Mouse (Mus musculus): Measurements from ENCODE around the gene Mmp2. TPM values are rescaled to one million over a fixed set of nuclear protein-coding genes. Genes with fewer than 3 reads are reported as not detected.

The Mmp2 gene
- polyA plus RNA-seq, 1 experiment from 2014 or later, result 14.5 TPM

DNA sequence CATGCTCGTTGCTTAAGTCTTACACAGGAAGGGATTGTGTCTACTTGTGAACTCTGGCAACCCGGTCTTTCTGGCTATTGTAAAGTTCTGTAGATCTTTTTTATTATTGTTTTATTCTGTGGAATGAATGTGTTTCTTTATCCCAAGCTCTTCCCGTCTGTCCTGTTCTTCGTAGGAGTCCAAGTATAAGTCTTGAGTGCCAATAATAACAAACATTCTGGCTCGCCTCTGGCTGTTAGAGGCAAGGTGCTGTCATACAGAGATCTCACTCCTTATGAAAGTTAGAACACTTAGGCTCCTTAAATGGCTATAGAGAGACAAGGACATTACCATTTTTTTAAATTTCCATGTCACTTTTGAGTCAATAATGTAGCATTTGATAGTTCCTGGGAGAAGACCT lies 69.5 kb downstream of the Mmp2 start:
- no peaks in the 10 kb centered on the region for H3K36me3 ChIP-seq (ENCODE audit: control insufficient read depth, insufficient read depth, low read length)
- WGBS, result 75% methylated on average over 5 of the region's 5 CpGs
- no peak for ATAC-seq
- no peak overlapping the region for H3K4me3 ChIP-seq (ENCODE audit: low read depth, low read length)
- H3K9me3 ChIP-seq (replicated peaks; ENCODE audit: control insufficient read depth, low read length), result no peaks in the 10 kb centered on the region
- no peak for DNase-seq (ENCODE audit: low spot score)
- H3K27me3 ChIP-seq (replicated peaks; ENCODE audit: control insufficient read depth, insufficient read depth, low read length), result no peaks in the 10 kb centered on the region
- H3K9ac ChIP-seq (ENCODE audit: low read length), result no peak overlapping the region
- H3K4me2 ChIP-seq (ENCODE audit: low read length), result no peak overlapping the region
- H3K27ac ChIP-seq (ENCODE audit: low read depth, low read length), result no peak overlapping the region
- H3K4me1 ChIP-seq (ENCODE audit: control insufficient read depth, insufficient read depth, low read length), result no peaks in the 10 kb centered on the region

DNA sequence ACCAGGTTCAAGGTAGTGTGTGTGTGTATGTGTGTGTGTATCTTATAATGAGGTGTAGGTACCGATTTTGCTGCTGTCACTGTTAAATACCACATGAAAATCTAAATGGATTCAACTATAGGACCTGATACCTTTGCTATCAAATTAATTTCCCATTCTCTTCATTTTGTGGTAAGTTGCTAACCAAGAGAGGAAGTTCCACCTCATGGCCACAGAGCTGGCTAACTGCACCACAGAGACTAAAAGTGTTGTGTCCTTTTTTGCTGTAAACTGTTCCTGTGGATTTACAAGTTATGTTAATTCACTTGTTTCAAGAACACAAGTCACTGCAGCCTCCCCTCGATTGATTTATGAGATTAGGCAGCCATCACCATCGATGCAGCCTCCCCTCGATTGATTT lies 70.7 kb downstream of the Mmp2 start:
- Histone ChIP-seq H3K4me1 (ENCODE audit: control insufficient read depth, insufficient read depth, low read length) (no peaks in the 10 kb centered on the region), H3K36me3 (ENCODE audit: control insufficient read depth, insufficient read depth, low read length) (no peaks in the 10 kb centered on the region), H3K4me3 (ENCODE audit: low read depth, low read length) (no peak overlapping the region), H3K9ac (ENCODE audit: low read length) (no peak overlapping the region), H3K4me2 (ENCODE audit: low read length) (no peak overlapping the region), H3K9me3 (replicated peaks; ENCODE audit: control insufficient read depth, low read length) (no peaks in the 10 kb centered on the region), H3K27me3 (replicated peaks; ENCODE audit: control insufficient read depth, insufficient read depth, low read length) (no peaks in the 10 kb centered on the region), H3K27ac (ENCODE audit: low read depth, low read length) (no peak overlapping the region)
- DNase-seq (ENCODE audit: low spot score) (no peak), ATAC-seq (no peak)
- WGBS, result 92% methylated on average over 4 of the region's 4 CpGs

DNA sequence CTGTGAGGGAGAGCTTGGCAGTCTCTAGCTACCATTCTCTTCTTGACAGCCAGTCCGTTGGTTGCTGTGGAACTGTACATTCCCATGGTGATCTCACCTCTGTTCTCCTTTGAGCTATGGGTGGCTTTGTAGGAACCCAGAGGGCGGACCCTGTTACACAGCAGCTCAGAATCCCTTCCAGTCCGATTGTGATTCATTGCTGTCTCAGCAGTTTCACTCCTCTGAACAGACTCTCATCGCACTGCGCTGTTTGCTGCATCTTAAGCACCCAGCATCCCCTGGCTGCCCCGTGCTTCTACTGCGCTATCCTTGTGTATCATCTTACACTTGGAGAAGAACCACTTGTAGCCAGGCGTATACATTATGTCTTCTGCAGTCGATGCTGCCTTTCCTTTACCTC lies 72.5 kb downstream of the Mmp2 start:
- Histone ChIP-seq H3K4me1 (ENCODE audit: control insufficient read depth, insufficient read depth, low read length) (no peaks in the 10 kb centered on the region), H3K27me3 (replicated peaks; ENCODE audit: control insufficient read depth, insufficient read depth, low read length) (no peaks in the 10 kb centered on the region), H3K36me3 (ENCODE audit: control insufficient read depth, insufficient read depth, low read length) (no peaks in the 10 kb centered on the region), H3K27ac (ENCODE audit: low read depth, low read length) (no peak overlapping the region), H3K9me3 (replicated peaks; ENCODE audit: control insufficient read depth, low read length) (no peaks in the 10 kb centered on the region), H3K9ac (ENCODE audit: low read length) (no peak overlapping the region), H3K4me2 (ENCODE audit: low read length) (no peak overlapping the region), H3K4me3 (ENCODE audit: low read depth, low read length) (no peak overlapping the region)
- DNase-seq (ENCODE audit: low spot score) (no peak), ATAC-seq (no peak)
- 80% methylated on average over 9 of the region's 9 CpGs for WGBS

DNA sequence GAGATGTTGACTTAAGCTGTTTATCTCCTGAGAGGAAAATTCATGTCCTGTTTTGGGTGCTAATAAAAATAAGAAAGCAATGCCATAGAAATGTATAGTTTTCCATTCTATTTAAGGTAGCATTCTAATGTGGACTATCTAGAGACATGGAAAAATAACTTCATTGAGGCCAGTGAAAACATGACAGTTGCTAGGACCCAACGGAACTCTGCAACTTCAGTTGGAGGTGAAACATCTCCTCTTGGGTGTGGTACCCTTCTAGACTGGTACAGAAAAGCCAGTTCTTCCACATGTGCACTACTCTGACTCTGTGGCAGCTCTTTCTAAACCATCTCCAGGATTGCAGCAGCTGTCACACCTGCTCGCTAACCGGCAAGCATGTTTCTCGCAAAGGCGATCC lies 74.0 kb downstream of the Mmp2 start, which contains the start of gene Capns2:
Gene Capns2 (plus strand): TSS at position 301 of the 400 bp plus-strand sequence.
- no peak for DNase-seq (ENCODE audit: low spot score)

DNA sequence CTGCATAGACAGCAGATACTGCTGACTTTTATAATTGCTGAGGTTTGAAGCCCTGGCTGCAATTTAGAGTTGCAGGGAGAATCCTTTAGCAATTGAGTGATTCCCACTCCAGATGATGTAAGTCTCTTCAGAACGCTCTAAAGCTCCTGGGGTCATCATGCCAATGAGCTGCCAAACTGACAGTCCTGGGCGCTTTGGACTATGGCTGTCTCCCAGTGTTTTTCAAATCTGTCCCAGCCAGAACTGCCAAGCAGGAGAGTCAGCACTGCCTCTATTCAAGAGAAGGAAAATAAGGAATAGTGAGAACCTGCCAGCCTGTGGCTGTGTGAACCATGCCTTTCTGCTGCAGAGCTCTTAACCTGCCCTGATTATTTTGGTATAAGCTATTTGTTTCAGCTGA lies 75.9 kb downstream of the Mmp2 start:
- H3K27ac ChIP-seq (ENCODE audit: low read depth, low read length), result no peak overlapping the region
- DNase-seq (ENCODE audit: low spot score) (no peak), ATAC-seq (no peak)
- H3K4me1 ChIP-seq (ENCODE audit: control insufficient read depth, insufficient read depth, low read length), result no peaks in the 10 kb centered on the region
- H3K27me3 ChIP-seq (replicated peaks; ENCODE audit: control insufficient read depth, insufficient read depth, low read length), result no peaks in the 10 kb centered on the region
- H3K9me3 ChIP-seq (replicated peaks; ENCODE audit: control insufficient read depth, low read length), result no peaks in the 10 kb centered on the region
- no peaks in the 10 kb centered on the region for H3K36me3 ChIP-seq (ENCODE audit: control insufficient read depth, insufficient read depth, low read length)
- no peak overlapping the region for H3K4me3 ChIP-seq (ENCODE audit: low read depth, low read length)
- no peak overlapping the region for H3K4me2 ChIP-seq (ENCODE audit: low read length)
- no peak overlapping the region for H3K9ac ChIP-seq (ENCODE audit: low read length)
- 80% methylated on average over 2 of the region's 2 CpGs for WGBS

More for the DNA sequence above, 74.0 kb downstream of the Mmp2 start, which contains the start of gene Capns2:
- Histone ChIP-seq H3K27ac (ENCODE audit: low read depth, low read length) (no peak within 1 kb of the TSS), H3K4me1 (ENCODE audit: control insufficient read depth, insufficient read depth, low read length) (no peaks in the 10 kb centered on the region), H3K9me3 (replicated peaks; ENCODE audit: control insufficient read depth, low read length) (no peaks in the 10 kb centered on the region), H3K9ac (ENCODE audit: low read length) (no peak within 1 kb of the TSS), H3K27me3 (replicated peaks; ENCODE audit: control insufficient read depth, insufficient read depth, low read length) (no peaks in the 10 kb centered on the region), H3K4me3 (ENCODE audit: low read depth, low read length) (no peak within 1 kb of the TSS), H3K36me3 (ENCODE audit: control insufficient read depth, insufficient read depth, low read length) (no peaks in the 10 kb centered on the region), H3K4me2 (ENCODE audit: low read length) (no peak within 1 kb of the TSS)
- WGBS, result 96% methylated on average over 5 of the region's 5 CpGs
- no peak for ATAC-seq

Other genes with a start within 250 kb of the Mmp2 start
- 0.38 and 0.69 TPM in 2 replicates for gene Irx6, start 153.0 kb upstream of the Mmp2 start, polyA plus RNA-seq (2014; fragmentation: Nextera tagmentation; extraction: Ambion mirVana)
- gene Lpcat2, start 28.0 kb downstream of the Mmp2 start, polyA plus RNA-seq (2014; fragmentation: Nextera tagmentation; extraction: Ambion mirVana), result 5.1 and 7.4 TPM in 2 replicates
- not detected in 2 replicates for gene Capns2, start 74.1 kb downstream of the Mmp2 start, polyA plus RNA-seq (2014; fragmentation: Nextera tagmentation; extraction: Ambion mirVana)
- not detected in 2 replicates for gene Slc6a2, start 132.8 kb downstream of the Mmp2 start, polyA plus RNA-seq (2014; fragmentation: Nextera tagmentation; extraction: Ambion mirVana)
- gene Ces1a, start 220.9 kb downstream of the Mmp2 start, polyA plus RNA-seq (2014; fragmentation: Nextera tagmentation; extraction: Ambion mirVana), result not detected in 2 replicates